Mouse (Mus musculus) cerebellum, adult 2 months (tissue): ENCODE results near the gene Abt1.
A peak's percentile ranks its signal among the peaks of the same experiment; 100 is the strongest.

Experiments
- CTCF ChIP-seq: fragments of 200-500 bp; IDR thresholded peaks from 2 replicates; pipeline ENCODE4 v1.5.1; 2011; ENCODE audit warnings: low read depth, mild to moderate bottlenecking, control low read depth, low read length, moderate library complexity, borderline replicate concordance; ENCODE audit not compliant: insufficient read depth
- POLR2A ChIP-seq: fragments of 200-500 bp; IDR thresholded peaks from 2 replicates; pipeline ENCODE4 v1.6.1; 2011; ENCODE audit warnings: low read length, control low read depth, borderline replicate concordance; ENCODE audit not compliant: insufficient read depth

DNA sequence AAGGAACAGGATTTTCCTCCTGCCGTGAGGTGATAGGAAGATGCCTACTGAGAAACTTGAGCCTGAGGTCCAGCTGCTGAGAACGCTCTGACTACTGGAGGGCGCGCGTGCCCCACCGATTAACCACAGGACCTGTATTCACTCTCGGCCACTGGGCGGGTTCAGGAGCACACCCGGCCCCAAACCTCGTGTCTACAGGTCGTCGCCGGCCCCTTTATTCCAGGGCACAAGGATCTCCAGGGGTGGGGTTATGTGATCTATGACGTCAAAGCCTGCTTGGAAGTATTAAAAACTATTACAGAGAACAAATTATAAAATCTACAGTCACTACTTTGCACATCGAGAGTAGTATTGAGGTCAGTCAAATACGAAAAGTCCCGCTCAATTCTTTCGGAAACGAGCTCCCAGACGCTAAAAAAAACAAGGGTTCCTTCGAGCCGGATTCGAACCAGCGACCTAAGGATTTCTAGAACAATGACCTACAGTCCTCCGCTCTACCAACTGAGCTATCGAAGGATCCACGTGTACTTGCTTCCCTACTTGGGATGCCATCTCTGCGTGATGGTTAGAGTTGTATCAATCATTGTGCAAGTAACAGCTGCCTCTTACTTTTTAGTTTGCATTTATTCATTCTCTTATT lies 9.0 kb upstream of the Abt1 start:
- TF ChIP-seq POLR2A (no peak), CTCF (peak; percentile 47; the same call in 1 of the 2 replicates)
